Mouse (Mus musculus): ENCODE measurements around the gene Soga1. TPM values are rescaled to one million over a fixed set of nuclear protein-coding genes. Genes with fewer than 3 reads are reported as not detected.
A peak's percentile ranks its signal among the peaks of the same experiment; 100 is the strongest.

Soga1 gene
- polyA plus RNA-seq, 1 experiment from 2014 or later, result 4.4 TPM

DNA sequence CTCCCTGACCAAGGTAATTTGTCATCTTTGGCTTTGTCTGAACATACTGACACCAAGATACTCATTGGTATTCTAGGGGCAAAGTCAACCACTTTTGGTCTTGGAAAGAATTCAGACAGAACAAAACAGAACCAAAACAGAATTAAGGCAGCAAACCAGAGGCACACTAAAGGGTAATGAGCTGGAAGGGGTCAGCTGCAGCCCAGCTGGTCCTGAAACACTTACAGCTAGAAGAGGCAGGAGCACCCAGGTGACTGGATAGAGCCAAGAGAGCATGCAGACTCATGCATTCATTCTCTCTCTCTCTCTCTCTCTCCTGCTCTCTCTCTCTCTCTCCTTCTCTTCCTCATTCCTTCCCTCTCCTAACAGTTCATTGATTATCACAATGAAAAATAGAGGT, 102.3 kb downstream of the Soga1 start:
- no peaks in the 10 kb centered on the region for H3K27me3 ChIP-seq
- H3K4me2 ChIP-seq (replicated peaks), result no peak overlapping the region
- H3K4me3 ChIP-seq (replicated peaks), result no peak overlapping the region
- no peaks in the 10 kb centered on the region for H3K36me3 ChIP-seq
- H3K27ac ChIP-seq (replicated peaks), result no peak overlapping the region
- H3K9ac ChIP-seq, result no peak overlapping the region
- no peaks in the 10 kb centered on the region for H3K4me1 ChIP-seq
- no peak for ATAC-seq (ENCODE audit: insufficient number of reproducible peaks, low FRiP score, low TSS enrichment, low read depth)
- H3K9me3 ChIP-seq (replicated peaks), result no peaks in the 10 kb centered on the region

DNA sequence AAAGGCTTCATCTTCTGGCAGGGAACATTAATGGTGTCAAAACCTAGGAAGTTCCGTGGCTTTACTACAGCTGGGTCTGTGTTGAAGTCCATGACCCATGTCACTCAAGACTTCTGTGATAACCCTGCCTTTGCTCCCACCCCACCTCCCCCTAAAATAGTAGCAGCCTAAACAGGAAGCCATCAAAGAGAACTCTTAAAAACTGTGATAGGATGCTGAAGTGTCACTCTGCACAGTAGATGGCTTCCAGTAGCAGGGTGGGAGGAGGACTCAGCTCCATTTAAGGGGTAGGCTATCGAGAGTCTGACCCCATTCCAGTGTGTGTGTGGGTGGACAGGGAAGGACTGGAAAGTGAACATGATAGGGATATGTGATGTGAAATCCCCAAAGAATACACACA, 104.1 kb downstream of the Soga1 start:
- WGBS, result 65% methylated on average over 2 of the region's 2 CpGs
- H3K36me3 ChIP-seq, result no peaks in the 10 kb centered on the region
- ATAC-seq (ENCODE audit: insufficient number of reproducible peaks, low FRiP score, low TSS enrichment, low read depth), result no peak

DNA sequence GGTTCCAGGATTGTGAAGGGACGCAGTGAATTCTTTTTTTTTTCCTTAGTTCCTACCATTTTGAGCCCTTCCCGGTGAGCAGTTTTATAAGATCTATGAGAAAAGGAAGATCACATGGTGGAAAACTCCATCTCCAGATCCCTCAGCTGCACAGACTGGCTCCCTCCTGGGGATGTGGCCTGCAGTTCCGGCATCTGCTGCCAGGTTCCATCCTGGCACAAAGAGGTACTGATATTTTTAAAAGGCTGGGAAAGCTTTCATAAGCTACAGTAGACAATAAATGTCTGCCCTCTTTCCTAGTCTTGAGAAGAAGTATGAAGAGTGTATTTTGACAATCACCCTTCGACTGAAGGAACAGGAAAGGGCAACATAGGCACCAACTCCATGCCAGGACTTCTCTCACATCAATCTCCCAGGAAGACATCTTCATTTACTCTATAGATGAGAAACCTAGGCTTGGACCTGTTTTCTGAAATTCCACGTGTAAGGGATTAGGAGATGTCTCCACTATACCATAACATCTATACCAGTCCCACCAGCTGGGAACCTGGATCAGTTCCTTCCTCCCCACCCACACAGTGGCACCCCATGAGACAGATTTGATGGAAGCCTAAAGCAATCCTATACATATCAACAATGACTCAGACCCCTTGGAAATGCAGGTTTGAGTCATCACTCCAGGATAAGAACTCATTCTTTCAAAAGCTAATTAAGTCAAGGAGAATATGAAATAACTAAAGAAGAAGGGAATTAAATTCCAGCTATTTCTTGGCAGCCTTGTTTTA, 105.5 kb downstream of the Soga1 start:
- H3K9ac ChIP-seq, result no peak overlapping the region
- H3K4me1 ChIP-seq, result no peaks in the 10 kb centered on the region
- ATAC-seq (ENCODE audit: insufficient number of reproducible peaks, low FRiP score, low TSS enrichment, low read depth), result no peak
- WGBS, result 77% methylated on average over 5 of the region's 5 CpGs
- no peaks in the 10 kb centered on the region for H3K9me3 ChIP-seq (replicated peaks)
- no peaks in the 10 kb centered on the region for H3K27me3 ChIP-seq
- H3K36me3 ChIP-seq, result no peaks in the 10 kb centered on the region
- H3K27ac ChIP-seq (replicated peaks), result no peak overlapping the region
- no peak overlapping the region for H3K4me2 ChIP-seq (replicated peaks)
- no peak overlapping the region for H3K4me3 ChIP-seq (replicated peaks)

More for the DNA sequence above, 104.1 kb downstream of the Soga1 start:
- H3K9me3 ChIP-seq (replicated peaks), result no peaks in the 10 kb centered on the region
- H3K4me2 ChIP-seq (replicated peaks), result no peak overlapping the region
- H3K4me1 ChIP-seq, result no peaks in the 10 kb centered on the region
- H3K27me3 ChIP-seq, result no peaks in the 10 kb centered on the region
- no peak overlapping the region for H3K27ac ChIP-seq (replicated peaks)
- H3K4me3 ChIP-seq (replicated peaks), result no peak overlapping the region
- H3K9ac ChIP-seq, result no peak overlapping the region

DNA sequence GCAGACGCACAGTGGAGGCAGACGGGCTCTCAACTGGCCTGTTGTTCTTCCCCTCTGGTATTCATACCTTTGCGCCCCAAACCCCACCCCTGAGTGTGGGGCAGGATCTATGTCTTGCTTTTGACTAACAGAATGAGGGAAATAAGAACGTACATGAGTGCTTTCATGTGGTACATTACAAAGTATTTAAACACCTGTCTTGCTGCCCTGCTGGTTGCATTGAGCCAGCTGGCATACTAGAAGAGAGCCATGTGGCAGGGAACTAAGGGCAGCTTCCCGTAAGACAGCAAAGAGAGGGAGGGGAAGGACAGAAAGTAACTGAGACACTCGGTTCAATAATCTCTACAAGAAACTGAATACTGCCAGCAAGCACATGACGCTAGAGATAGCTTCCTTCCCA, 108.8 kb downstream of the Soga1 start:
- Histone ChIP-seq H3K4me3 (replicated peaks) (no peak overlapping the region), H3K4me1 (no peaks in the 10 kb centered on the region), H3K27me3 (no peaks in the 10 kb centered on the region), H3K36me3 (no peaks in the 10 kb centered on the region), H3K9me3 (replicated peaks) (no peaks in the 10 kb centered on the region), H3K27ac (replicated peaks) (no peak overlapping the region), H3K4me2 (replicated peaks) (no peak overlapping the region), H3K9ac (no peak overlapping the region)
- no peak for ATAC-seq (ENCODE audit: insufficient number of reproducible peaks, low FRiP score, low TSS enrichment, low read depth)
- 71% methylated on average over 7 of the region's 7 CpGs for WGBS

DNA sequence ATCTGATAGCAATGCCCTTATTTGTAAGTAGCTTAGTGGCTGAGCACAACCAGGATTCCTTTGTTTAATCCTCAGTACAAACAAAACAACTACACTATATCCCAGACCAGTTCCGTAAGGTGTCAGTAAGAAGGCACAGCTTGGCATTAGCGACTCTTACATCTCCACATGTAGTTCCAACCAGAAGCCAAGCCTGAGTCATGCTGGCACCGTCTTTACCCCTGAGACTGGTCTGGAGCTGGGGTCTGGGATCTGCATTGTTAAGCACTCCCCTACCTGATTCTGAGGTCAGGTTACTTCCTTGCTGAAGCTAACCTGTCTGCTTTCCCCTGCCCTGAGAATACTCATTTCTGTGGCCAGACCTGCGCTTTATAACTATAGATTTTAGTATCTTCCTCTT, 110.6 kb downstream of the Soga1 start:
- H3K36me3 ChIP-seq, result no peaks in the 10 kb centered on the region
- H3K9me3 ChIP-seq (replicated peaks), result no peaks in the 10 kb centered on the region
- no peak for ATAC-seq (ENCODE audit: insufficient number of reproducible peaks, low FRiP score, low TSS enrichment, low read depth)
- H3K9ac ChIP-seq, result no peak overlapping the region
- WGBS, result 69% methylated on average over 4 of the region's 4 CpGs
- H3K27me3 ChIP-seq, result no peaks in the 10 kb centered on the region
- no peaks in the 10 kb centered on the region for H3K4me1 ChIP-seq
- H3K27ac ChIP-seq (replicated peaks), result no peak overlapping the region
- no peak overlapping the region for H3K4me3 ChIP-seq (replicated peaks)
- no peak overlapping the region for H3K4me2 ChIP-seq (replicated peaks)

DNA sequence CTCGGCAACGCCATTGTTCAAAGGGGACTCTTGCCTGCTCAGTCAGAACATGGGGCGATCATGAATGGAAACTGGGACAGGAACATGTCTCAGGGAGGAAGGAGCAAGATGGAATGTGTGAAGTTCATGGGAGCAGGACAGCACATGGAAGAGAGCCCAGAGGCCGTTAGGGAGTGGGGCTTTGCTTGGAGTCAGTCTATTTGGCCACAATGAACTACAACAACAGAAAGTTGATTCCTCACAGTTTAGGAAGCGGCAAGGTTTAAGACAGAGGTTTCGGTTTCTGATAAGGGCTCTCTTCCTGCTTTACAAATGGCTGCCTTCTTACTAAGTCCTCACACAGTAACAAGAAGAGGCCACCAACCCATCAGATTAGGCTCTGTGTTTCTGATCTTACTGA, 111.7 kb downstream of the Soga1 start:
- no peaks in the 10 kb centered on the region for H3K4me1 ChIP-seq
- ATAC-seq (ENCODE audit: insufficient number of reproducible peaks, low FRiP score, low TSS enrichment, low read depth), result no peak
- 0 out of 2 replicates have a peak overlapping the region, but pooled peaks have one; percentile 4 for H3K27ac ChIP-seq (replicated peaks)
- no peak overlapping the region for H3K4me3 ChIP-seq (replicated peaks)
- no peaks in the 10 kb centered on the region for H3K36me3 ChIP-seq
- WGBS, result 81% methylated on average over 6 of the region's 6 CpGs
- H3K4me2 ChIP-seq (replicated peaks), result no peak overlapping the region
- no peaks in the 10 kb centered on the region for H3K27me3 ChIP-seq
- H3K9me3 ChIP-seq (replicated peaks), result no peaks in the 10 kb centered on the region
- no peak overlapping the region for H3K9ac ChIP-seq

Other genes starting within 250 kb of the Soga1 start
- gene Tgif2, start 239.2 kb downstream of the Soga1 start, polyA plus RNA-seq (2015; fragmentation: Nextera tagmentation; extraction: Ambion mirVana), result 51.1 and 51.6 TPM in 2 replicates
- gene 4930518I15Rik, start 221.3 kb downstream of the Soga1 start, polyA plus RNA-seq (2015; fragmentation: Nextera tagmentation; extraction: Ambion mirVana), result 8.4 and 9.7 TPM in 2 replicates
- 152 and 160 TPM in 2 replicates for gene Rab5if, start 216.1 kb downstream of the Soga1 start, polyA plus RNA-seq (2015; fragmentation: Nextera tagmentation; extraction: Ambion mirVana)
- gene Sla2, start 192.1 kb downstream of the Soga1 start, polyA plus RNA-seq (2015; fragmentation: Nextera tagmentation; extraction: Ambion mirVana), result 0.52 and 0.56 TPM in 2 replicates
- gene Ndrg3, start 87.2 kb downstream of the Soga1 start, polyA plus RNA-seq (2015; fragmentation: Nextera tagmentation; extraction: Ambion mirVana), result 52.9 and 53.9 TPM in 2 replicates
- gene Dsn1, start 72.1 kb downstream of the Soga1 start, polyA plus RNA-seq (2015; fragmentation: Nextera tagmentation; extraction: Ambion mirVana), result 27.5 and 28.2 TPM in 2 replicates
- not detected in 2 replicates for gene Tldc2, start 7.8 kb upstream of the Soga1 start, polyA plus RNA-seq (2015; fragmentation: Nextera tagmentation; extraction: Ambion mirVana)
- 22.7 and 24.0 TPM in 2 replicates for gene Samhd1, start 56.0 kb upstream of the Soga1 start, polyA plus RNA-seq (2015; fragmentation: Nextera tagmentation; extraction: Ambion mirVana)
- 18.7 and 19.6 TPM in 2 replicates for gene Rbl1, start 125.3 kb upstream of the Soga1 start, polyA plus RNA-seq (2015; fragmentation: Nextera tagmentation; extraction: Ambion mirVana)
- 303 and 311 TPM in 2 replicates for gene Rpn2, start 199.8 kb upstream of the Soga1 start, polyA plus RNA-seq (2015; fragmentation: Nextera tagmentation; extraction: Ambion mirVana)
- gene Mroh8, start 200.3 kb upstream of the Soga1 start, polyA plus RNA-seq (2015; fragmentation: Nextera tagmentation; extraction: Ambion mirVana), result 0.69 and 0.77 TPM in 2 replicates

Data from embryonic facial prominence, embryonic 15.5 days (tissue).